Mouse (Mus musculus): ENCODE results near the gene Eif3g.

- TF ChIP-seq POLR2A (IDR thresholded peaks at IDR 0.05; ENCODE audit: borderline replicate concordance, control insufficient read depth, low read depth, low read length) (no peak), CTCF (IDR thresholded peaks at IDR 0.05; ENCODE audit: control insufficient read depth, insufficient read depth, low read length) (peak; percentile 56)
These were observed 17.7 kb upstream of the Eif3g start for GRCm38 (mm10) chr9:20916160-20916559.
